Comparison of ENCODE assay signal across 16 mouse cellular contexts in the genomic region with DNA sequence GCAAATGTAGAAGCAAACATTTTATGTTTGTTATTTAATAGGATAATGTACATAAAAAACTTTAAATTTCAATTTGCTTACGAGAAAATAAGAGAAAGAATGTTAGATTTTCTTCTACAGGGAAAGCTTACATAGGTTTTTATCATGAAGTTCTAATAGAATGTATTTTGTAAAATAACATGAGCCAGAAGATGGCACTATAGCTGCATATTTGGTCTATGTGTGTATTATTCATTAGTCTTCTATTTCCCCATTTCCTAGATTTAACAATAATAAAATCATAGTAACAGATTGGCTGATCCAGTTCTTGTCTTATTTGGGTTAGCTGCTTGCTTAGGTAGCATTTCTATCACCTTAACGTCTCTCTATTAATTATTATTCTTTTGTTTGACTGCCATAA. TPM values are rescaled to one million over a fixed set of nuclear protein-coding genes. Genes with fewer than 3 reads are reported as not detected.
DNase-seq lines count a peak whose midpoint lies in the region; ATAC-seq and TF ChIP-seq lines count a peak whose summit lies in the region.
"Had no signal": no experiment of that assay in that cellular context is flagged by ENCODE, and none has a peak within 500 bp of the region (broad histone marks: within the 10 kb centered on the region; RNA-seq: fewer than 3 reads in every experiment).

No protein-coding gene starts in this region.

- in situ Hi-C loops in Patski (cut with MboI; ENCODE audit: low pct_unique_long_range_greater_than_20kb) = loop anchor here (5.0 kb wide), 1 partner anchor 165 kb away; no protein-coding TSS in a partner anchor

- H3K4me1 ChIP-seq in forebrain, postnatal 0 days (ENCODE audit: insufficient read depth) = no peaks in the 10 kb centered on the region
- no peaks in the 10 kb centered on the region for H3K4me1 ChIP-seq in forebrain, embryonic 11.5 days (replicated peaks; ENCODE audit: control insufficient read depth, insufficient read depth, low read length)

- peak; percentile 7 for DNase-seq in forebrain, postnatal 0 days
- no peak for DNase-seq in forebrain, embryonic 11.5 days (ENCODE audit: low spot score)
- DNase-seq in left cerebral cortex, adult 11 months (ENCODE audit: low spot score) = peak; percentile 2
- no peak for DNase-seq in left cerebral cortex, postnatal 36 days (ENCODE audit: low spot score in 2 of 2)
- peak; percentile 39 for DNase-seq in A20 (ENCODE audit: low read depth, low spot score)
- peak; percentile 4 for DNase-seq in Patski (ENCODE audit: low read depth, low spot score)
- no peak for DNase-seq in neural tube, embryonic 10.5 days (ENCODE audit: extremely low spot score, low spot score)
- DNase-seq in adrenal gland, adult 18-20 months (ENCODE audit: low spot score in 2 of 2) = no peak
- DNase-seq: heart, adult 18-20 months; heart, postnatal 14 days; lung, adult 2 months; spleen, adult 18-20 months had no signal

- TF ChIP-seq CTCF in forebrain, postnatal 0 days (IDR thresholded peaks at IDR 0.05; ENCODE audit: low read depth) = peak; percentile 38
- peak; percentile 39 for TF ChIP-seq CTCF in Patski (IDR thresholded peaks at IDR 0.05)

- CTCF ChIA-PET in Patski (lab: Charles Lee) = interaction anchor here (0.9 to 1.6 kb wide), 5 partner anchors 14 to 179 kb away, joined by 3 to 4 read pairs (median 3); no protein-coding TSS in a partner anchor

- H3K9me3 ChIP-seq in forebrain, postnatal 0 days (ENCODE audit: low read length) = no peaks in the 10 kb centered on the region
- H3K9me3 ChIP-seq in forebrain, embryonic 11.5 days (ENCODE audit: control insufficient read depth, low read length) = no peaks in the 10 kb centered on the region

- H3K9ac ChIP-seq in forebrain, postnatal 0 days = no peak overlapping the region
- H3K9ac ChIP-seq in forebrain, embryonic 11.5 days (ENCODE audit: low read length) = no peak overlapping the region

- POLR2A ChIA-PET in Patski (lab: Charles Lee) = no interaction called here

- 75% methylated on average over 2 of the region's 2 CpGs for WGBS in forebrain, postnatal 0 days
- WGBS in forebrain, embryonic 11.5 days = 82% methylated on average over 2 of the region's 2 CpGs

- H3K36me3 ChIP-seq in forebrain, postnatal 0 days (ENCODE audit: insufficient read depth) = no peaks in the 10 kb centered on the region
- H3K36me3 ChIP-seq in forebrain, embryonic 11.5 days (ENCODE audit: control insufficient read depth, insufficient read depth, low read length) = no peaks in the 10 kb centered on the region

- H3K27me3 ChIP-seq in forebrain, postnatal 0 days (ENCODE audit: insufficient read depth, low read length) = no peaks in the 10 kb centered on the region
- no peaks in the 10 kb centered on the region for H3K27me3 ChIP-seq in forebrain, embryonic 11.5 days (ENCODE audit: control insufficient read depth, insufficient read depth, low read length)
- peaks cover 2% of the 10 kb centered on the region for H3K27me3 ChIP-seq in Patski

- no peak for ATAC-seq in forebrain, postnatal 0 days
- no peak for ATAC-seq in forebrain, embryonic 11.5 days (replicated peaks; ENCODE audit: low FRiP score)
- ATAC-seq in Patski = no peak
- ATAC-seq: inflammation-experienced regulatory T-cells, adult 6 months had no signal

- intact Hi-C loops in left cerebral cortex, postnatal 36 days (cut with DNase I) = loop anchor here (1.0 to 2.0 kb wide), 2 partner anchors 167 to 202 kb away; no protein-coding TSS in a partner anchor

- no peak overlapping the region for H3K4me3 ChIP-seq in forebrain, postnatal 0 days (ENCODE audit: low read depth, low read length)
- H3K4me3 ChIP-seq in forebrain, embryonic 11.5 days (ENCODE audit: low read depth, low read length) = no peak overlapping the region

- no peak overlapping the region for H3K27ac ChIP-seq in forebrain, postnatal 0 days (ENCODE audit: low read depth, low read length)
- H3K27ac ChIP-seq in forebrain, embryonic 11.5 days (ENCODE audit: low read depth, low read length) = no peak overlapping the region

- no peak overlapping the region for H3K4me2 ChIP-seq in forebrain, postnatal 0 days (ENCODE audit: low read depth)
- H3K4me2 ChIP-seq in forebrain, embryonic 11.5 days (ENCODE audit: low read depth, low read length, severe bottlenecking) = no peak overlapping the region

RNA-seq across cellular contexts. Expression of a gene that starts 13.8 kb away (rescaled TPM):
- not detected in 2 replicates for total RNA-seq in forebrain, postnatal 0 days (2014; rRNA removed)
- 0.05 TPM in 1 of 2 replicates, not detected in the other for polyA plus RNA-seq in forebrain, postnatal 0 days (2015; fragmentation: Nextera tagmentation; extraction: Ambion mirVana)
- polyA plus RNA-seq in forebrain, embryonic 11.5 days (2014; fragmentation: Nextera tagmentation; extraction: Ambion mirVana) = not detected in 2 replicates
- under 1 TPM in 1 of 2 experiments, not detected in 1; 0.12 TPM for total RNA-seq in left cerebral cortex, postnatal 36 days (2021)
- not detected for polyA plus RNA-seq in Patski (2021)
- total RNA-seq in adrenal gland, adult 18-20 months (2021) = not detected
- total RNA-seq: heart, adult 18-20 months; heart, postnatal 14 days; left cerebral cortex, postnatal 25 days had no signal
- polyA plus RNA-seq: frontal cortex, adult 2 months; large intestine, adult 2 months had no signal

RNA-seq across cellular contexts. Expression of a gene that starts 35.8 kb away (rescaled TPM):
- not detected in 2 replicates for total RNA-seq in forebrain, postnatal 0 days (2014; rRNA removed)
- polyA plus RNA-seq in forebrain, postnatal 0 days (2015; fragmentation: Nextera tagmentation; extraction: Ambion mirVana) = not detected in 2 replicates
- polyA plus RNA-seq in forebrain, embryonic 11.5 days (2014; fragmentation: Nextera tagmentation; extraction: Ambion mirVana) = not detected in 2 replicates
- total RNA-seq in left cerebral cortex, postnatal 36 days (2021) = not detected
- not detected for polyA plus RNA-seq in Patski (2021)
- total RNA-seq in adrenal gland, adult 18-20 months (2021) = not detected
- total RNA-seq: heart, adult 18-20 months; heart, postnatal 14 days; left cerebral cortex, postnatal 25 days had no signal
- polyA plus RNA-seq: frontal cortex, adult 2 months; inflammation-experienced regulatory T-cells, adult 6 months; large intestine, adult 2 months had no signal

Comparison
In these comparisons a context has a peak if more than half of its experiments do, and no peak if none do; other contexts are left out.
1. DNase-seq: peak in forebrain, postnatal 0 days (single experiment), left cerebral cortex, adult 11 months (single experiment), A20 (single experiment) and Patski (single experiment); none in forebrain, embryonic 11.5 days (single experiment), left cerebral cortex, postnatal 36 days (0 of 2), neural tube, embryonic 10.5 days (single experiment) and adrenal gland, adult 18-20 months (0 of 2).